In the genomic region with DNA sequence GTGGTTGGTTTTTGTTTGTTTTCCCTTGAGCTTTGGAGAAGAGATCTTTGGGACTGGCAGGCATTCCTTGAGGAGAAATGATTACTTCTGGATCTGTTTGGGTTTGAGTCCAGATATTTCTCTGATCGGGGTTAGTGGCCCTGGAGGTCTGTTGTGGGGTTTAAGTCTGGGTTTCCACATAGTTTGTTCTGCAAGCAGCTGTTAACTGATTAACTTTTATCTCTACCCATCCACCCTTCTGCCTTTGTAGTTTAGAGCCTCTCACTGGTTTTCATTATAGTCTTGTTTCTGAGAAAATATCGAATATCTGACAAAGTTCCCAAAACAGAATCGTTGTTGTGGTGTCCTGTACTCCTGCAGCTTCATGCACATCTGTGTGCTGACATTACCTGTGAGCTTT, we compare ENCODE assay signal across 26 mouse cellular contexts. TPM values are rescaled to one million over a fixed set of nuclear protein-coding genes. Genes with fewer than 3 reads are reported as not detected.
DNase-seq lines count a peak whose midpoint lies in the region; ATAC-seq lines count a peak whose summit lies in the region.
"Had no signal": no experiment of that assay in that cellular context is flagged by ENCODE, and none has a peak within 500 bp of the region (broad histone marks: within the 10 kb centered on the region; RNA-seq: fewer than 3 reads in every experiment).

No protein-coding gene starts in this region.

- H3K27ac ChIP-seq in midbrain, embryonic 11.5 days (ENCODE audit: low read depth, low read length) = no peak overlapping the region
- no peak overlapping the region for H3K27ac ChIP-seq in midbrain, embryonic 10.5 days (replicated peaks)
- peak overlapping the region; percentile 74 for H3K27ac ChIP-seq in liver, embryonic 13.5 days
- H3K27ac ChIP-seq: forebrain, embryonic 13.5 days; hindbrain, embryonic 12.5 days; hindbrain, postnatal 0 days; kidney, postnatal 0 days; midbrain, embryonic 13.5 days; neural tube, embryonic 13.5 days had no signal

- no peak overlapping the region for H3K9ac ChIP-seq in midbrain, embryonic 11.5 days (ENCODE audit: low read length)
- H3K9ac ChIP-seq in liver, embryonic 13.5 days = no peak overlapping the region; the same call in 1 of the 2 replicates
- H3K9ac ChIP-seq: forebrain, embryonic 13.5 days; hindbrain, embryonic 12.5 days; midbrain, embryonic 13.5 days; neural tube, embryonic 13.5 days had no signal

- no peak for ATAC-seq in midbrain, embryonic 11.5 days (ENCODE audit: low FRiP score)
- peak; percentile 80 for ATAC-seq in liver, embryonic 13.5 days (ENCODE audit: low read depth)
- peak; percentile 73 for ATAC-seq in megakaryocyte progenitor cell, adult 5-6 weeks (replicated peaks; ENCODE audit: poor library complexity)
- ATAC-seq: forebrain, embryonic 13.5 days; hindbrain, postnatal 0 days; intestine, embryonic 16.5 days; lung, postnatal 0 days; midbrain, embryonic 13.5 days had no signal

- WGBS in midbrain, embryonic 11.5 days = 96% methylated on average over 3 of the region's 3 CpGs
- WGBS in midbrain, embryonic 10.5 days = 90% methylated on average over 3 of the region's 3 CpGs
- WGBS in liver, embryonic 13.5 days (ENCODE audit: insufficient replicate concordance) = 21% methylated on average over 3 of the region's 3 CpGs

- no peaks in the 10 kb centered on the region for H3K4me1 ChIP-seq in midbrain, embryonic 11.5 days (ENCODE audit: control insufficient read depth, insufficient read depth, low read length)
- H3K4me1 ChIP-seq in midbrain, embryonic 10.5 days = no peaks in the 10 kb centered on the region
- H3K4me1 ChIP-seq in liver, embryonic 13.5 days (replicated peaks) = peaks cover 29% of the 10 kb centered on the region
- H3K4me1 ChIP-seq: forebrain, embryonic 13.5 days; hindbrain, embryonic 12.5 days; midbrain, embryonic 13.5 days; neural tube, embryonic 13.5 days had no signal

- DNase-seq in midbrain, embryonic 11.5 days (ENCODE audit: low spot score, missing footprints) = peak; percentile 56
- no peak for DNase-seq in midbrain, embryonic 10.5 days (ENCODE audit: low spot score)
- DNase-seq in liver, embryonic 13.5 days = no peak
- DNase-seq in thymus, postnatal 36 days = no peak
- no peak for DNase-seq in thymus, postnatal 4 days
- no peak for DNase-seq in gastrocnemius, adult 8-10 months (ENCODE audit: low spot score in 2 of 2)
- DNase-seq: adrenal gland, postnatal 25 days; cerebellum, adult 8-10 months; cerebellum, postnatal 36 days; gastrocnemius, postnatal 14 days; heart, postnatal 36 days; kidney, adult 8-10 months; layer of hippocampus, adult 9-11 months; lung, adult 18-20 months; right cerebral cortex, postnatal 4 days; thymus, adult 2 months had no signal

- no peaks in the 10 kb centered on the region for H3K9me3 ChIP-seq in midbrain, embryonic 11.5 days (ENCODE audit: control insufficient read depth, low read length)
- H3K9me3 ChIP-seq in midbrain, embryonic 10.5 days (replicated peaks) = no peaks in the 10 kb centered on the region
- H3K9me3 ChIP-seq in liver, embryonic 13.5 days (replicated peaks) = no peaks in the 10 kb centered on the region
- H3K9me3 ChIP-seq: forebrain, embryonic 13.5 days; hindbrain, embryonic 12.5 days; midbrain, embryonic 13.5 days; neural tube, embryonic 13.5 days had no signal

- no peak overlapping the region for H3K4me3 ChIP-seq in midbrain, embryonic 11.5 days (ENCODE audit: low read depth, low read length)
- no peak overlapping the region for H3K4me3 ChIP-seq in midbrain, embryonic 10.5 days
- no peak overlapping the region for H3K4me3 ChIP-seq in liver, embryonic 13.5 days (replicated peaks)
- H3K4me3 ChIP-seq: forebrain, embryonic 13.5 days; hindbrain, embryonic 12.5 days; midbrain, embryonic 13.5 days; neural tube, embryonic 13.5 days had no signal

- no peak overlapping the region for H3K4me2 ChIP-seq in midbrain, embryonic 11.5 days
- H3K4me2 ChIP-seq in liver, embryonic 13.5 days = peak overlapping the region; percentile 37
- H3K4me2 ChIP-seq: forebrain, embryonic 13.5 days; heart, embryonic 11.5 days; hindbrain, embryonic 12.5 days; midbrain, embryonic 13.5 days; neural tube, embryonic 13.5 days had no signal

- H3K27me3 ChIP-seq in midbrain, embryonic 11.5 days (ENCODE audit: control insufficient read depth, insufficient read depth, low read length) = no peaks in the 10 kb centered on the region
- no peaks in the 10 kb centered on the region for H3K27me3 ChIP-seq in midbrain, embryonic 10.5 days (ENCODE audit: low read depth, poor library complexity, severe bottlenecking)
- no peaks in the 10 kb centered on the region for H3K27me3 ChIP-seq in liver, embryonic 13.5 days
- H3K27me3 ChIP-seq: forebrain, embryonic 13.5 days; hindbrain, embryonic 12.5 days; midbrain, embryonic 13.5 days; neural tube, embryonic 13.5 days had no signal

- H3K36me3 ChIP-seq in midbrain, embryonic 11.5 days (ENCODE audit: control insufficient read depth, insufficient read depth, low read length) = peaks cover 34% of the 10 kb centered on the region; the same call in 1 of the 2 replicates
- peaks cover 98% of the 10 kb centered on the region for H3K36me3 ChIP-seq in midbrain, embryonic 10.5 days
- H3K36me3 ChIP-seq in liver, embryonic 13.5 days = peaks cover 97% of the 10 kb centered on the region

RNA-seq across cellular contexts. Expression of a gene that starts 8.2 kb away (rescaled TPM):
- 33.7 and 35.3 TPM in 2 replicates for polyA plus RNA-seq in midbrain, embryonic 11.5 days (2014; fragmentation: Nextera tagmentation; extraction: Ambion mirVana)
- 33.2 and 39.8 TPM in 2 replicates for polyA plus RNA-seq in midbrain, embryonic 10.5 days (2016; fragmentation: Nextera tagmentation; extraction: Ambion mirVana)
- polyA plus RNA-seq in liver, embryonic 13.5 days (2015; fragmentation: Nextera tagmentation; extraction: Ambion mirVana) = 14.5 and 15.3 TPM in 2 replicates
- 21.4 and 24.8 TPM in 2 replicates for total RNA-seq in megakaryocyte progenitor cell, adult 5-6 weeks (2015)
- 30.2 and 40.9 TPM in 2 replicates for total RNA-seq in megakaryocyte progenitor cell, adult 5-6 weeks (2017)
- total RNA-seq in gastrocnemius, adult 8-10 months (2022) = 10 to 100 TPM; 14.4 to 18.5 (median 16.4) TPM

RNA-seq across cellular contexts. Expression of a gene that starts 39.7 kb away (rescaled TPM):
- polyA plus RNA-seq in midbrain, embryonic 11.5 days (2014; fragmentation: Nextera tagmentation; extraction: Ambion mirVana) = 1.2 and 1.5 TPM in 2 replicates
- 2.2 and 2.7 TPM in 2 replicates for polyA plus RNA-seq in midbrain, embryonic 10.5 days (2016; fragmentation: Nextera tagmentation; extraction: Ambion mirVana)
- 0.83 and 0.92 TPM in 2 replicates for polyA plus RNA-seq in liver, embryonic 13.5 days (2015; fragmentation: Nextera tagmentation; extraction: Ambion mirVana)
- 0.46 and 0.62 TPM in 2 replicates for total RNA-seq in megakaryocyte progenitor cell, adult 5-6 weeks (2015)
- 0.14 and 0.25 TPM in 2 replicates for total RNA-seq in megakaryocyte progenitor cell, adult 5-6 weeks (2017)
- under 1 TPM in 1 of 4 experiments, not detected in 3; 0.16 TPM for total RNA-seq in gastrocnemius, adult 8-10 months (2022)
